Mouse (Mus musculus) CH12.LX (cell line): ENCODE results near the gene Entr1. TPM values are rescaled to one million over a fixed set of nuclear protein-coding genes. Genes with fewer than 3 reads are reported as not detected.

Source experiments
- DNase-seq: peaks from one replicate; pipeline ENCODE4 v3.0.0-alpha.2; 2013; ENCODE audit errors: extremely low read depth
- H3K27ac ChIP-seq: 2 replicates; pipeline ENCODE4 v1.5.1; 2012; ENCODE audit warnings: low read depth, mild to moderate bottlenecking, control low read depth, moderate library complexity; ENCODE audit not compliant: insufficient read depth
- H3K27me3 ChIP-seq: replicated peaks from 2 replicates; pipeline ENCODE3; 2012; ENCODE audit warnings: inconsistent platforms
- H3K36me3 ChIP-seq, 2 experiments: replicated peaks in 1 of 2; 2 replicates each; pipeline versions ENCODE3 to v1.6.1; 2012; ENCODE audit warnings: inconsistent platforms in 1 of 2, low read length in 1 of 2, mild to moderate bottlenecking in 1 of 2, mixed read lengths in 1 of 2, moderate library complexity in 1 of 2; ENCODE audit not compliant: control insufficient read depth in 1 of 2, insufficient read depth in 1 of 2
- H3K4me1 ChIP-seq, 2 experiments: 2 replicates each; pipeline ENCODE4 v1.6.1; 2012; ENCODE audit warnings: inconsistent platforms in 1 of 2, moderate library complexity in 1 of 2; ENCODE audit not compliant: insufficient read depth in 2 of 2, control insufficient read depth in 1 of 2
- H3K4me2 ChIP-seq: 2 replicates; pipeline ENCODE4 v1.6.1; 2012; ENCODE audit warnings: low read depth, mild to moderate bottlenecking, control low read depth; ENCODE audit not compliant: poor library complexity, insufficient read depth, severe bottlenecking
- H3K4me3 ChIP-seq, 3 experiments: fragments of 150-350 bp in 1 of 3; sonication (generic) in 1 of 3; replicated peaks in 1 of 3; 2 replicates each; pipeline versions ENCODE3 to v1.5.1; 2011 to 2012; ENCODE audit warnings: low read depth in 2 of 3, low read length in 2 of 3, mild to moderate bottlenecking in 2 of 3, moderate library complexity in 2 of 3, control low read depth in 1 of 3, improper control_type of control experiment in 1 of 3, inconsistent platforms in 1 of 3, mixed read lengths in 1 of 3; ENCODE audit not compliant: poor library complexity in 1 of 3
- H3K79me2 ChIP-seq: replicated peaks from 2 replicates; pipeline ENCODE4 v1.6.1; 2012; ENCODE audit warnings: mild to moderate bottlenecking, moderate library complexity; ENCODE audit not compliant: control insufficient read depth, poor library complexity, insufficient read depth, severe bottlenecking; ENCODE audit errors: extremely low read depth
- H3K9ac ChIP-seq: 2 replicates; pipeline ENCODE4 v1.6.1; 2012; ENCODE audit warnings: low read depth, mild to moderate bottlenecking, control low read depth, moderate library complexity; ENCODE audit not compliant: insufficient read depth
- H3K9me3 ChIP-seq: replicated peaks from 2 replicates; pipeline ENCODE3; 2012; ENCODE audit warnings: low read length, inconsistent platforms, mixed read lengths
- CTCF ChIP-seq, 2 experiments: IDR thresholded peaks in 1 of 2; conservative IDR thresholded peaks in 1 of 2; 2 replicates each; pipeline ENCODE4 v1.5.1; 2011 to 2012; ENCODE audit warnings: low read depth in 2 of 2, low read length in 2 of 2, improper control_type of control experiment in 1 of 2, inconsistent platforms in 1 of 2, mild to moderate bottlenecking in 1 of 2, moderate library complexity in 1 of 2
- E2F4 ChIP-seq: IDR thresholded peaks from 2 replicates; pipeline ENCODE4 v1.6.1; 2011; ENCODE audit warnings: low read depth, low read length, improper control_type of control experiment; ENCODE audit not compliant: insufficient replicate concordance
- EP300 ChIP-seq: IDR thresholded peaks from 2 replicates; pipeline ENCODE4 v1.6.1; 2011; ENCODE audit warnings: low read length, improper control_type of control experiment
- GABPA ChIP-seq: IDR thresholded peaks from 2 replicates; pipeline ENCODE4 v1.6.1; 2012; ENCODE audit warnings: low read depth, low read length, improper control_type of control experiment, inconsistent platforms; ENCODE audit not compliant: insufficient replicate concordance
- HCFC1 ChIP-seq: IDR thresholded peaks from 2 replicates; pipeline ENCODE4 v1.6.1; 2012; ENCODE audit warnings: low read depth, mild to moderate bottlenecking, inconsistent platforms, low read length, improper control_type of control experiment
- IRF4 ChIP-seq: IDR thresholded peaks from 2 replicates; pipeline ENCODE4 v1.6.1; 2014; ENCODE audit warnings: low read depth, mild to moderate bottlenecking, inconsistent platforms, low read length, improper control_type of control experiment
- JUND ChIP-seq: conservative IDR thresholded peaks from 2 replicates; pipeline ENCODE4 v1.6.1; 2011; ENCODE audit warnings: low read depth, low read length, improper control_type of control experiment
- KAT2A ChIP-seq: IDR thresholded peaks from 2 replicates; pipeline ENCODE4 v1.6.1; 2012; ENCODE audit warnings: low read length, improper control_type of control experiment, inconsistent platforms; ENCODE audit not compliant: insufficient replicate concordance
- MAFK ChIP-seq: IDR thresholded peaks from 2 replicates; pipeline ENCODE4 v1.6.1; 2011; ENCODE audit warnings: low read length, improper control_type of control experiment; ENCODE audit not compliant: insufficient replicate concordance
- MYC ChIP-seq: IDR thresholded peaks from 2 replicates; pipeline ENCODE4 v1.6.1; 2011; ENCODE audit warnings: low read depth, mild to moderate bottlenecking, improper control_type of control experiment, low read length
- POLR2A ChIP-seq: IDR thresholded peaks from 2 replicates; pipeline ENCODE4 v1.6.1; 2011; ENCODE audit warnings: low read depth, mild to moderate bottlenecking, improper control_type of control experiment, low read length
- RAD21 ChIP-seq: IDR thresholded peaks from 2 replicates; pipeline ENCODE4 v1.6.1; 2011; ENCODE audit warnings: low read depth, mild to moderate bottlenecking, low read length, improper control_type of control experiment, moderate library complexity
- RCOR1 ChIP-seq: conservative IDR thresholded peaks from 2 replicates; pipeline ENCODE4 v1.6.1; 2012; ENCODE audit warnings: low read depth, mild to moderate bottlenecking, inconsistent platforms, low read length, improper control_type of control experiment
- SMC3 ChIP-seq: IDR thresholded peaks from 2 replicates; pipeline ENCODE4 v1.6.1; 2011; ENCODE audit warnings: low read depth, low read length, improper control_type of control experiment
- USF1 ChIP-seq: IDR thresholded peaks from 2 replicates; pipeline ENCODE4 v1.6.1; 2014; ENCODE audit warnings: low read depth, mild to moderate bottlenecking, inconsistent platforms, low read length, improper control_type of control experiment
- ZC3H11A ChIP-seq: IDR thresholded peaks from 2 replicates; pipeline ENCODE4 v1.6.1; 2012; ENCODE audit warnings: low read depth, mild to moderate bottlenecking, inconsistent platforms, low read length, improper control_type of control experiment
- ZKSCAN1 ChIP-seq: IDR thresholded peaks from 2 replicates; pipeline ENCODE4 v1.6.1; 2012; ENCODE audit warnings: low read depth, inconsistent platforms, low read length, improper control_type of control experiment, borderline replicate concordance
- ZNF384 ChIP-seq: IDR thresholded peaks from 2 replicates; pipeline ENCODE4 v1.6.1; 2012; ENCODE audit warnings: low read depth, low read length, improper control_type of control experiment, inconsistent platforms
- dilution Hi-C: fragments of 300-500 bp; cut with MboI; formaldehyde crosslinking; loops from 2 replicates; pipeline ENCODE4 v1.14.3; 2020; ENCODE audit warnings: low sequenced_read_pairs; ENCODE audit not compliant: extremely low pct_unique_long_range_greater_than_20kb, extremely low pct_ligation_motif_present
- in situ Hi-C: fragments of 300-500 bp; cut with MboI; formaldehyde crosslinking; loops from 3 replicates; pipeline ENCODE4 v1.14.3; 2019; ENCODE audit warnings: low sequenced_read_pairs, low pct_ligation_motif_present, low pct_unique_long_range_greater_than_20kb, mixed read lengths
- polyA plus RNA-seq: library from polyadenylated mRNA; unstranded; fragments of >175 nt; gene quantifications from 2 replicates; pipeline ENCODE4 v1.2.1, GENCODE M21; 2012; ENCODE audit warnings: low read depth; ENCODE audit not compliant: insufficient read length
- total RNA-seq, 2 experiments: library from RNA; depleted of rRNA; stranded (reverse); fragments of 300-350 nt in 1 of 2; fragments of >200 nt in 1 of 2; gene quantifications; 2 replicates each; pipeline ENCODE4 v1.2.3; 2012 to 2014

Gene Entr1
- total and polyA plus RNA-seq, 3 experiments, result 41.9 to 62.3 (median 57.3) TPM

- no peaks in the 10 kb centered on the region for H3K9me3 ChIP-seq
- dilution Hi-C loops (no loop called here), in situ Hi-C loops (no loop called here)
- H3K27me3 ChIP-seq, result no peaks in the 10 kb centered on the region
- no peaks in the 10 kb centered on the region for H3K79me2 ChIP-seq
- H3K27ac ChIP-seq, result no peak overlapping the region
- no peak overlapping the region for H3K4me3 ChIP-seq
- no peak overlapping the region for H3K4me2 ChIP-seq
- no peak overlapping the region for H3K9ac ChIP-seq
- TF ChIP-seq CTCF (conservative IDR thresholded peaks at IDR 0.05 in 1 of 2, IDR thresholded peaks at IDR 0.05 in 1 of 2; ENCODE audit: low read depth in 2 of 2, low read length in 2 of 2), result no peak
- TF ChIP-seq JUND, result no peak
- no peak for TF ChIP-seq RCOR1
- TF ChIP-seq SMC3, result no peak
- TF ChIP-seq ZC3H11A, result no peak
- no peak for TF ChIP-seq KAT2A
- no peak for TF ChIP-seq IRF4
- TF ChIP-seq MAFK, result no peak
- TF ChIP-seq GABPA, result no peak
- no peak for TF ChIP-seq RAD21
- no peak for TF ChIP-seq E2F4
- no peak for DNase-seq
- H3K4me1 ChIP-seq, result peaks cover 8 to 48% of the 10 kb centered on the region in 2 experiments; a peak in 3 of 4 replicates
- peaks cover 0 to 6% of the 10 kb centered on the region in 2 experiments for H3K36me3 ChIP-seq
These were observed 49.9 kb downstream of the Entr1 start for GRCm38 (mm10) chr2:26339204-26339551.

GRCm38 (mm10) chr2:26338302-26339203, 50.6 kb downstream of the Entr1 start:
- Histone ChIP-seq H3K4me3 (no peak overlapping the region), H3K4me1 (peaks cover 8 to 48% of the 10 kb centered on the region in 2 experiments; a peak in 3 of 4 replicates), H3K79me2 (no peaks in the 10 kb centered on the region), H3K27me3 (no peaks in the 10 kb centered on the region), H3K36me3 (peaks cover 0 to 6% of the 10 kb centered on the region in 2 experiments), H3K9ac (no peak overlapping the region), H3K4me2 (no peak overlapping the region), H3K27ac (no peak overlapping the region), H3K9me3 (no peaks in the 10 kb centered on the region)
- TF ChIP-seq EP300 (no peak), USF1 (no peak), ZKSCAN1 (no peak), SMC3 (no peak), RCOR1 (no peak), JUND (no peak), POLR2A (no peak), GABPA (no peak), HCFC1 (no peak), MAFK (no peak), ZNF384 (no peak), MYC (no peak)
- no peak for DNase-seq
- in situ Hi-C loops (no loop called here), dilution Hi-C loops (no loop called here)

Other genes starting within 250 kb of the Entr1 start
- gene Lhx3, start 181.0 kb downstream of the Entr1 start, total RNA-seq (2012; rRNA removed), result not detected in 2 replicates
- gene Lhx3, start 181.0 kb downstream of the Entr1 start, total RNA-seq (2014; rRNA removed), result not detected in 2 replicates
- gene Lhx3, start 181.0 kb downstream of the Entr1 start, polyA plus RNA-seq, result not detected in 2 replicates
- 10.2 and 11.5 TPM in 2 replicates for gene Qsox2, start 151.8 kb downstream of the Entr1 start, total RNA-seq (2012; rRNA removed)
- gene Qsox2, start 151.8 kb downstream of the Entr1 start, total RNA-seq (2014; rRNA removed), result 9.3 and 9.5 TPM in 2 replicates
- gene Qsox2, start 151.8 kb downstream of the Entr1 start, polyA plus RNA-seq, result 5.2 and 6.4 TPM in 2 replicates
- gene Ccdc187, start 94.8 kb downstream of the Entr1 start, total RNA-seq (2012; rRNA removed), result not detected in 2 replicates
- gene Ccdc187, start 94.8 kb downstream of the Entr1 start, total RNA-seq (2014; rRNA removed), result not detected in 2 replicates
- gene Ccdc187, start 94.8 kb downstream of the Entr1 start, polyA plus RNA-seq, result not detected in 2 replicates
- gene Gpsm1, start 73.8 kb downstream of the Entr1 start, total RNA-seq (2012; rRNA removed), result 5.4 and 8.1 TPM in 2 replicates
- 2.2 and 3.2 TPM in 2 replicates for gene Gpsm1, start 73.8 kb downstream of the Entr1 start, total RNA-seq (2014; rRNA removed)
- 3.0 and 3.6 TPM in 2 replicates for gene Gpsm1, start 73.8 kb downstream of the Entr1 start, polyA plus RNA-seq
- 17.1 and 20.3 TPM in 2 replicates for gene Dnlz, start 37.2 kb downstream of the Entr1 start, total RNA-seq (2012; rRNA removed)
- 15.1 TPM in 2 replicates for gene Dnlz, start 37.2 kb downstream of the Entr1 start, total RNA-seq (2014; rRNA removed)
- gene Dnlz, start 37.2 kb downstream of the Entr1 start, polyA plus RNA-seq, result 16.5 and 17.8 TPM in 2 replicates
- gene Card9, start 28.4 kb downstream of the Entr1 start, total RNA-seq (2012; rRNA removed), result 0.42 and 0.59 TPM in 2 replicates
- gene Card9, start 28.4 kb downstream of the Entr1 start, total RNA-seq (2014; rRNA removed), result 0.15 and 0.32 TPM in 2 replicates
- gene Card9, start 28.4 kb downstream of the Entr1 start, polyA plus RNA-seq, result 0.38 and 0.44 TPM in 2 replicates
- 42.7 and 53.3 TPM in 2 replicates for gene Snapc4, start 8.7 kb downstream of the Entr1 start, total RNA-seq (2012; rRNA removed)
- 15.3 and 18.0 TPM in 2 replicates for gene Snapc4, start 8.7 kb downstream of the Entr1 start, total RNA-seq (2014; rRNA removed)
- 47.1 and 48.0 TPM in 2 replicates for gene Snapc4, start 8.7 kb downstream of the Entr1 start, polyA plus RNA-seq
- 79.5 and 91.2 TPM in 2 replicates for gene Pmpca, start within 50 bp of the Entr1 start, total RNA-seq (2012; rRNA removed)
- gene Pmpca, start within 50 bp of the Entr1 start, total RNA-seq (2014; rRNA removed), result 73.3 and 74.7 TPM in 2 replicates
- gene Pmpca, start within 50 bp of the Entr1 start, polyA plus RNA-seq, result 143 and 176 TPM in 2 replicates
- 9.6 and 12.1 TPM in 2 replicates for gene Inpp5e, start 19.9 kb upstream of the Entr1 start, total RNA-seq (2012; rRNA removed)
- 4.8 and 5.2 TPM in 2 replicates for gene Inpp5e, start 19.9 kb upstream of the Entr1 start, total RNA-seq (2014; rRNA removed)
- 10.2 and 13.4 TPM in 2 replicates for gene Inpp5e, start 19.9 kb upstream of the Entr1 start, polyA plus RNA-seq
- gene Sec16a, start 55.9 kb upstream of the Entr1 start, total RNA-seq (2012; rRNA removed), result 31.8 and 36.3 TPM in 2 replicates
- gene Sec16a, start 55.9 kb upstream of the Entr1 start, total RNA-seq (2014; rRNA removed), result 22.5 and 22.8 TPM in 2 replicates
- gene Sec16a, start 55.9 kb upstream of the Entr1 start, polyA plus RNA-seq, result 28.6 and 38.9 TPM in 2 replicates
- 11.4 and 13.1 TPM in 2 replicates for gene Notch1, start 127.3 kb upstream of the Entr1 start, total RNA-seq (2012; rRNA removed)
- 0.86 and 0.98 TPM in 2 replicates for gene Notch1, start 127.3 kb upstream of the Entr1 start, total RNA-seq (2014; rRNA removed)
- 2.7 and 3.8 TPM in 2 replicates for gene Notch1, start 127.3 kb upstream of the Entr1 start, polyA plus RNA-seq
- 35.0 and 39.3 TPM in 2 replicates for gene Egfl7, start 190.7 kb upstream of the Entr1 start, total RNA-seq (2012; rRNA removed)
- gene Egfl7, start 190.7 kb upstream of the Entr1 start, total RNA-seq (2014; rRNA removed), result 18.9 and 20.1 TPM in 2 replicates
- gene Egfl7, start 190.7 kb upstream of the Entr1 start, polyA plus RNA-seq, result 21.4 and 24.7 TPM in 2 replicates
- not detected in 2 replicates for gene Gm20532, start 197.3 kb upstream of the Entr1 start, total RNA-seq (2012; rRNA removed)
- not detected in 2 replicates for gene Gm20532, start 197.3 kb upstream of the Entr1 start, total RNA-seq (2014; rRNA removed)
- gene Gm20532, start 197.3 kb upstream of the Entr1 start, polyA plus RNA-seq, result not detected in 2 replicates
- gene Agpat2, start 215.1 kb upstream of the Entr1 start, total RNA-seq (2012; rRNA removed), result 11.1 and 14.2 TPM in 2 replicates
- 8.6 and 10.6 TPM in 2 replicates for gene Agpat2, start 215.1 kb upstream of the Entr1 start, total RNA-seq (2014; rRNA removed)
- gene Agpat2, start 215.1 kb upstream of the Entr1 start, polyA plus RNA-seq, result 9.5 TPM in 2 replicates
- 0.88 and 1.2 TPM in 2 replicates for gene Fam69b, start 239.1 kb upstream of the Entr1 start, total RNA-seq (2012; rRNA removed)
- gene Fam69b, start 239.1 kb upstream of the Entr1 start, total RNA-seq (2014; rRNA removed), result 0.16 TPM in 1 of 2 replicates, not detected in the other
- gene Fam69b, start 239.1 kb upstream of the Entr1 start, polyA plus RNA-seq, result not detected in 2 replicates